Mouse (Mus musculus) layer of hippocampus, adult 2 months (tissue): ENCODE measurements at regions not wholly inside any gene's neighbourhood (a gene's known extent, or its start where the extent isn't known, plus 50 kb on each side); places are given as distances from the start of the nearest gene placed in this dataset.

Source experiments
- DNase-seq, 2 experiments: peaks; one replicate each; pipeline ENCODE4 v3.0.0; 2022; ENCODE audit warnings: low spot score in 2 of 2
- H3K27ac ChIP-seq: fragments of 200-600 bp; 2 replicates; pipeline ENCODE4 v1.8.1; 2022
- H3K4me3 ChIP-seq: fragments of 200-600 bp; 2 replicates; pipeline ENCODE4 v1.8.1; 2022; ENCODE audit warnings: mild to moderate bottlenecking
- CTCF ChIP-seq: fragments of 200-600 bp; conservative IDR thresholded peaks from 2 replicates; pipeline ENCODE4 v1.8.1; 2022; ENCODE audit warnings: antibody characterized with exemption, mild to moderate bottlenecking, moderate library complexity

GRCm38 (mm10) chr6:70714239-70714638 lies 77.8 kb downstream of the Rpia start:
- DNase-seq, result peak; percentile 53 to 69

GRCm38 (mm10) chr6:70713665-70714064 lies 78.4 kb downstream of the Rpia start:
- no peak for TF ChIP-seq CTCF
- DNase-seq, result no peak

More at GRCm38 (mm10) chr6:70714239-70714638, 77.8 kb downstream of the Rpia start:
- peak; percentile 93 for TF ChIP-seq CTCF
- Histone ChIP-seq H3K27ac (no peak overlapping the region), H3K4me3 (no peak overlapping the region; the same call in 1 of the 2 replicates)

GRCm38 (mm10) chr6:70713118-70713517 lies 78.9 kb downstream of the Rpia start:
- Histone ChIP-seq H3K4me3 (no peak overlapping the region), H3K27ac (no peak overlapping the region)
- peak; percentile 74 for TF ChIP-seq CTCF
- DNase-seq, result no peak

More at GRCm38 (mm10) chr6:70713665-70714064, 78.4 kb downstream of the Rpia start:
- Histone ChIP-seq H3K27ac (no peak overlapping the region), H3K4me3 (no peak overlapping the region)

- DNase-seq, result peak; percentile 2 to 32
- Histone ChIP-seq H3K27ac (no peak overlapping the region), H3K4me3 (peak overlapping the region; percentile 29; the same call in 1 of the 2 replicates)
- TF ChIP-seq CTCF, result peak; percentile 65
These were observed 82.5 kb downstream of the Rpia start for GRCm38 (mm10) chr6:70709338-70710055.

- no peak overlapping the region for H3K4me3 ChIP-seq
- no peak overlapping the region for H3K27ac ChIP-seq
- DNase-seq, result no peak
- no peak for TF ChIP-seq CTCF
These were observed 96.4 kb downstream of the Rpia start for GRCm38 (mm10) chr6:70695596-70695995.
